Mouse (Mus musculus) CD4-positive naive resting alpha-beta T cell, adult 76 days (primary cell): Measurements from ENCODE around the gene Opn5. TPM values are rescaled to one million over a fixed set of nuclear protein-coding genes. Genes with fewer than 3 reads are reported as not detected.

Source experiments
- total RNA-seq: library from RNA; stranded (reverse); gene quantifications from one replicate; pipeline ENCODE4 v1.2.4, GENCODE M21; 2023

The Opn5 gene
- total RNA-seq, result not detected

DNA sequence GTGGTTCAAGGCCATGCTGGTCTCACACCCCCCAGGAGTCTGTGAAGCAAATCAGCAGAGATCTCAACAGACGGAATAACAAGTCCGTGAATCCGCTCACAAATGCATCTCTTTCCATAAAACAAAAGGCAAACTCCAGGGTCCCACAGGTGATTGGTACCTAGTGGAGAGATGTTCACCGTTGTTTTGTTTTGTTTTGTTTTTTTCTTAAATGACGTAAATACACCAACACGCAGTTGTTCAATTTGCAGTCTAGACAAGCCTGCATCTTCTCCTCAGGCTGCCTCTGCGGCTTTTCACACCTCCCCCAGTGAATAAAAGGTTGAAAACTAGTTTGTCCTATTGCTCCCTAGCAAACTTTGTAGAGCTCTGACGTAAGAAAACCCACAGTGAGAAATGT, at the start of gene Opn5:
Gene Opn5 (minus strand): TSS at position 101 of the 400 bp plus-strand sequence.

Other genes with a start within 250 kb of the Opn5 start
- gene Adgrf4, start 80.9 kb upstream of the Opn5 start, total RNA-seq, result not detected
- gene Adgrf2, start 130.8 kb upstream of the Opn5 start, total RNA-seq, result not detected